Mouse (Mus musculus): ENCODE measurements around the gene Tpra1. TPM values are rescaled to one million over a fixed set of nuclear protein-coding genes. Genes with fewer than 3 reads are reported as not detected.
A peak's percentile ranks its signal among the peaks of the same experiment; 100 is the strongest.

Tpra1 gene
- polyA plus RNA-seq, 1 experiment from 2014 or later: 98.8 TPM

DNA sequence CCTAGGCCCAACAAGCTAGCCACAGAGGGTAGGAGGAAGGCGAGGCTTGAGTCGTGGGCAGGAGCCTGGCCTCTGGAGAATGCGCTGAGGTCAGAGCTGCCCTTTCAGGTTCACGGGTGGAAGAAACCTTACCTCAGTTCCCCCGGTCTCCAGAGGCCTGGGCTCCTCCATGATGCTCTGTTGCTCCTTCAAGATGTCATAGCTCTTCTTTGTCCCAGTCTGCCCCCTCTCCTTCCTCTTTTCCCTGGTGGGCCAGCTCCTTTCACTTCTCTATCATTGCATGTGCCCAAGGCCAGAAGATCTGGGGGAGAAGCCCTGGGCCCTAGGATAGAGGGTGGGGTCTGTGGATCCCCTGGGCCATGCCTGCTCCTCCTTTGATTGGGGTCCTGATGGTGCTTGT, 1.7 kb downstream of the Tpra1 start:
- no peak for ATAC-seq (ENCODE audit: low FRiP score, low TSS enrichment)
- no peak overlapping the region for H3K27ac ChIP-seq (ENCODE audit: low read length)
- H3K9me3 ChIP-seq (ENCODE audit: low read length): no peaks in the 10 kb centered on the region
- WGBS: 61% methylated on average over 5 of the region's 5 CpGs
- peak overlapping the region; percentile 95 for H3K4me2 ChIP-seq (replicated peaks; ENCODE audit: low read depth, low read length)
- peak overlapping the region; percentile 90 for H3K9ac ChIP-seq (replicated peaks; ENCODE audit: low read length)
- no peaks in the 10 kb centered on the region for H3K36me3 ChIP-seq (ENCODE audit: insufficient read depth, low read length)
- H3K27me3 ChIP-seq (ENCODE audit: insufficient read depth, low read length): no peaks in the 10 kb centered on the region
- H3K4me3 ChIP-seq (ENCODE audit: low read length): peak overlapping the region; percentile 81; the same call in 1 of the 2 replicates
- peaks cover 42% of the 10 kb centered on the region for H3K4me1 ChIP-seq (ENCODE audit: insufficient read depth, low read length)

DNA sequence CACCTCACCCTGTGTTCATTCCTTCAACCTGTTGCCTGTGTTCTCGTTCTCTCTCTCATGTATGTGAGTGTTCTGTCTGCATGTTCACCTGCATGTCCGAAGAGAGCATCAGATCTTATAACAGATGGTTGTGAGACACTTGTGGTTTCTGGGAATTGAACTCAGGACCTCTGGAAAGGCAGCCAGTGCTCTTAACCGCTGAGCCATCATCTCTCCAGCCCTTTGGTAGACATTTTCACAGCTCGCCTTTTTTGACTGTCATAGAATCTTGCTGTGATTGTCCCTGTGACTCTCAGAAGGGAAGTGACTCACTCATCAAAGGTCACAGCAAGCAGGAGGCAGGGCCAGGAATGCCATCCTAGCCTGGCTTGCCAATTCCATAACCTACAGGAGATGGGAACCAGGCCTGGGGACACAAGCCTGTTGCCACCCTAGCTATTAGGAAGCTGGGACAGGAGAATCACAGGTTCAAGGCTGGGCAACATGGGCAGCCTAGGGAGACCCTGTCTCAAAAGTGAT, 2.5 kb downstream of the Tpra1 start:
- H3K9ac ChIP-seq (replicated peaks; ENCODE audit: low read length): no peak overlapping the region
- H3K27me3 ChIP-seq (ENCODE audit: insufficient read depth, low read length): no peaks in the 10 kb centered on the region
- H3K27ac ChIP-seq (ENCODE audit: low read length): no peak overlapping the region
- WGBS: 88% methylated on average over 4 of the region's 4 CpGs
- H3K4me1 ChIP-seq (ENCODE audit: insufficient read depth, low read length): peaks cover 42% of the 10 kb centered on the region
- ATAC-seq (ENCODE audit: low FRiP score, low TSS enrichment): no peak
- H3K36me3 ChIP-seq (ENCODE audit: insufficient read depth, low read length): peaks cover 4% of the 10 kb centered on the region; the same call in 1 of the 2 replicates
- H3K4me2 ChIP-seq (replicated peaks; ENCODE audit: low read depth, low read length): no peak overlapping the region
- no peaks in the 10 kb centered on the region for H3K9me3 ChIP-seq (ENCODE audit: low read length)
- H3K4me3 ChIP-seq (ENCODE audit: low read length): no peak overlapping the region

- Histone ChIP-seq H3K27me3 (ENCODE audit: insufficient read depth, low read length) (no peaks in the 10 kb centered on the region), H3K9ac (replicated peaks; ENCODE audit: low read length) (0 out of 2 replicates have a peak overlapping the region, but pooled peaks have one; percentile 33), H3K4me2 (replicated peaks; ENCODE audit: low read depth, low read length) (no peak overlapping the region), H3K9me3 (ENCODE audit: low read length) (no peaks in the 10 kb centered on the region), H3K36me3 (ENCODE audit: insufficient read depth, low read length) (peaks cover 9% of the 10 kb centered on the region), H3K27ac (ENCODE audit: low read length) (no peak overlapping the region), H3K4me1 (ENCODE audit: insufficient read depth, low read length) (peaks cover 42% of the 10 kb centered on the region), H3K4me3 (ENCODE audit: low read length) (no peak overlapping the region)
- 77% methylated on average over 7 of the region's 7 CpGs for WGBS
- no peak for ATAC-seq (ENCODE audit: low FRiP score, low TSS enrichment)
Observed at GRCm38 (mm10) chr6:88905042-88905441, 3.0 kb downstream of the Tpra1 start.

GRCm38 (mm10) chr6:88906369-88907108, 4.5 kb downstream of the Tpra1 start:
- 0 out of 2 replicates have a peak overlapping the region, but pooled peaks have one; percentile 8 for H3K9ac ChIP-seq (replicated peaks; ENCODE audit: low read length)
- no peaks in the 10 kb centered on the region for H3K27me3 ChIP-seq (ENCODE audit: insufficient read depth, low read length)
- peaks cover 34% of the 10 kb centered on the region for H3K4me1 ChIP-seq (ENCODE audit: insufficient read depth, low read length)
- H3K9me3 ChIP-seq (ENCODE audit: low read length): no peaks in the 10 kb centered on the region
- H3K36me3 ChIP-seq (ENCODE audit: insufficient read depth, low read length): peaks cover 20% of the 10 kb centered on the region
- 0 out of 2 replicates have a peak overlapping the region, but pooled peaks have one; percentile 47 for H3K27ac ChIP-seq (ENCODE audit: low read length)
- peak; percentile 10; the same call in 1 of the 2 replicates for ATAC-seq (ENCODE audit: low FRiP score, low TSS enrichment)
- H3K4me2 ChIP-seq (replicated peaks; ENCODE audit: low read depth, low read length): peak overlapping the region; percentile 28; the same call in 1 of the 2 replicates
- 15% methylated on average over 16 of the region's 16 CpGs for WGBS
- no peak overlapping the region for H3K4me3 ChIP-seq (ENCODE audit: low read length)

DNA sequence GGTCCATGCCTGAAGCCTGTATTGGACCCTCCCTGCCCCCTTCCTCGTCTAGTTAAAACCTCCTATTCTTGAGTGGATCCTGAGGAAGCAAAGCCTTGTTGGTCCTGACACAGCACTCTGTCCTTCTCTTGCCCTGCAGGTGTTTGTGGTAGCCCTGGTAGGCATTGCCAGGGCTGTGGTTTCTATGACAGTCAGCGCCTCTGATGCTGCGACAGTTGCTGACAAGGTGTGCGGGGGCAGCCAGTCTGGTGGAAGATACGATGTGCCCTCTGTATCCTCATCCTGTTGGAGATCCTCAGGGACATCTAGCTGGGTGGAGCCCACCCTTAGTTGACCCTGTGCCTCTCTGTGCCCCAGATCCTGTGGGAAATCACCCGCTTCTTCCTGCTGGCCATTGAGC, 7.1 kb downstream of the Tpra1 start:
- Histone ChIP-seq H3K4me3 (ENCODE audit: low read length) (no peak overlapping the region), H3K36me3 (ENCODE audit: insufficient read depth, low read length) (peaks cover 30% of the 10 kb centered on the region), H3K9ac (replicated peaks; ENCODE audit: low read length) (no peak overlapping the region), H3K27ac (ENCODE audit: low read length) (no peak overlapping the region), H3K27me3 (ENCODE audit: insufficient read depth, low read length) (no peaks in the 10 kb centered on the region), H3K9me3 (ENCODE audit: low read length) (no peaks in the 10 kb centered on the region), H3K4me2 (replicated peaks; ENCODE audit: low read depth, low read length) (no peak overlapping the region), H3K4me1 (ENCODE audit: insufficient read depth, low read length) (peaks cover 21% of the 10 kb centered on the region)
- ATAC-seq (ENCODE audit: low FRiP score, low TSS enrichment): no peak
- WGBS: 87% methylated on average over 6 of the region's 6 CpGs

DNA sequence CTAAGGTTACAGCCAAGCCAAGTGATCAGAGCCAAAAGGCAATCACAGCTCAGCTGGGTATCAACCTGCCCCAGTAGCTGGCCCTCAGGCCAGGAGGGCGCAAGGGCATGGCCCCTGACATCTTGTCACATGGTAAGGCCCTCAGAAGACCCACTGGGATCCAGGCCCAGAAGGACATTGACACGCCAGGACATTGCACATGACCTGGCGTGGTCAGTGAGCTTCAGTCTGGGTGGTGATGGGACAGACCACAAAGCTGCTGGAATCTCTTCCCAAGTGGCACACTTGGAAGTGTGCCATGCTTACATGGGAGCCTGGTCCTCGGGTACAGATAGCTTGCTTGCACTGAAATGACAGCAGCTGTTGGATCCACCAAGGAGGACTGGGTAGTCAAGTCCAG, 11.0 kb downstream of the Tpra1 start:
- Histone ChIP-seq H3K4me3 (ENCODE audit: low read length) (no peak overlapping the region), H3K9me3 (ENCODE audit: low read length) (no peaks in the 10 kb centered on the region), H3K27me3 (ENCODE audit: insufficient read depth, low read length) (no peaks in the 10 kb centered on the region), H3K9ac (replicated peaks; ENCODE audit: low read length) (no peak overlapping the region), H3K27ac (ENCODE audit: low read length) (no peak overlapping the region), H3K36me3 (ENCODE audit: insufficient read depth, low read length) (peaks cover 30% of the 10 kb centered on the region), H3K4me1 (ENCODE audit: insufficient read depth, low read length) (no peaks in the 10 kb centered on the region), H3K4me2 (replicated peaks; ENCODE audit: low read depth, low read length) (no peak overlapping the region)
- 87% methylated on average over 4 of the region's 4 CpGs for WGBS
- no peak for ATAC-seq (ENCODE audit: low FRiP score, low TSS enrichment)

GRCm38 (mm10) chr6:88913440-88913839, 11.4 kb downstream of the Tpra1 start:
- Histone ChIP-seq H3K9ac (replicated peaks; ENCODE audit: low read length) (no peak overlapping the region), H3K27me3 (ENCODE audit: insufficient read depth, low read length) (no peaks in the 10 kb centered on the region), H3K9me3 (ENCODE audit: low read length) (no peaks in the 10 kb centered on the region), H3K27ac (ENCODE audit: low read length) (no peak overlapping the region), H3K4me2 (replicated peaks; ENCODE audit: low read depth, low read length) (no peak overlapping the region), H3K4me3 (ENCODE audit: low read length) (no peak overlapping the region), H3K36me3 (ENCODE audit: insufficient read depth, low read length) (peaks cover 30% of the 10 kb centered on the region), H3K4me1 (ENCODE audit: insufficient read depth, low read length) (no peaks in the 10 kb centered on the region)
- ATAC-seq (ENCODE audit: low FRiP score, low TSS enrichment): no peak

GRCm38 (mm10) chr6:88914799-88915198, 12.7 kb downstream of the Tpra1 start:
- H3K36me3 ChIP-seq (ENCODE audit: insufficient read depth, low read length): peaks cover 24% of the 10 kb centered on the region
- no peak overlapping the region for H3K9ac ChIP-seq (replicated peaks; ENCODE audit: low read length)
- H3K4me3 ChIP-seq (ENCODE audit: low read length): no peak overlapping the region
- no peaks in the 10 kb centered on the region for H3K4me1 ChIP-seq (ENCODE audit: insufficient read depth, low read length)
- H3K4me2 ChIP-seq (replicated peaks; ENCODE audit: low read depth, low read length): no peak overlapping the region
- H3K27me3 ChIP-seq (ENCODE audit: insufficient read depth, low read length): no peaks in the 10 kb centered on the region
- H3K9me3 ChIP-seq (ENCODE audit: low read length): no peaks in the 10 kb centered on the region
- WGBS: 61% methylated on average over 5 of the region's 5 CpGs
- ATAC-seq (ENCODE audit: low FRiP score, low TSS enrichment): no peak
- H3K27ac ChIP-seq (ENCODE audit: low read length): no peak overlapping the region

GRCm38 (mm10) chr6:88915510-88915909, 13.5 kb downstream of the Tpra1 start:
- H3K36me3 ChIP-seq (ENCODE audit: insufficient read depth, low read length): peaks cover 17% of the 10 kb centered on the region; the same call in 1 of the 2 replicates
- H3K4me3 ChIP-seq (ENCODE audit: low read length): no peak overlapping the region
- H3K27ac ChIP-seq (ENCODE audit: low read length): no peak overlapping the region
- ATAC-seq (ENCODE audit: low FRiP score, low TSS enrichment): no peak
- H3K9ac ChIP-seq (replicated peaks; ENCODE audit: low read length): no peak overlapping the region
- 89% methylated on average over 4 of the region's 4 CpGs for WGBS
- no peaks in the 10 kb centered on the region for H3K4me1 ChIP-seq (ENCODE audit: insufficient read depth, low read length)
- H3K27me3 ChIP-seq (ENCODE audit: insufficient read depth, low read length): no peaks in the 10 kb centered on the region
- H3K9me3 ChIP-seq (ENCODE audit: low read length): no peaks in the 10 kb centered on the region
- no peak overlapping the region for H3K4me2 ChIP-seq (replicated peaks; ENCODE audit: low read depth, low read length)

GRCm38 (mm10) chr6:88916153-88916552, 14.1 kb downstream of the Tpra1 start:
- 68% methylated on average over 1 of the region's 1 CpGs for WGBS
- Histone ChIP-seq H3K4me2 (replicated peaks; ENCODE audit: low read depth, low read length) (no peak overlapping the region), H3K36me3 (ENCODE audit: insufficient read depth, low read length) (peaks cover 14% of the 10 kb centered on the region; the same call in 1 of the 2 replicates), H3K9me3 (ENCODE audit: low read length) (no peaks in the 10 kb centered on the region), H3K27ac (ENCODE audit: low read length) (no peak overlapping the region), H3K27me3 (ENCODE audit: insufficient read depth, low read length) (no peaks in the 10 kb centered on the region), H3K4me3 (ENCODE audit: low read length) (no peak overlapping the region), H3K4me1 (ENCODE audit: insufficient read depth, low read length) (no peaks in the 10 kb centered on the region), H3K9ac (replicated peaks; ENCODE audit: low read length) (no peak overlapping the region)
- no peak for ATAC-seq (ENCODE audit: low FRiP score, low TSS enrichment)
